In genomic region chr5:41627224-41628144, GRCm38 (mm10) we compare ENCODE assay signal across 16 mouse cellular contexts.
DNase-seq lines count a peak whose midpoint lies in the region; ATAC-seq and TF ChIP-seq lines count a peak whose summit lies in the region.
"Had no signal": no experiment of that assay in that cellular context is flagged by ENCODE, and none has a peak within 500 bp of the region (broad histone marks: within the 10 kb centered on the region; RNA-seq: fewer than 3 reads in every experiment).

No protein-coding gene starts in this region.

- ATAC-seq in kidney, embryonic 15.5 days (replicated peaks; ENCODE audit: low FRiP score): 0 out of 2 replicates have a peak, but pooled peaks have one; percentile 33
- ATAC-seq in kidney, embryonic 14.5 days (ENCODE audit: low FRiP score, low TSS enrichment): no peak; the same call in 1 of the 2 replicates
- peak; percentile 97 for ATAC-seq in megakaryocyte progenitor cell, adult 5-6 weeks (replicated peaks; ENCODE audit: poor library complexity)
- no peak for ATAC-seq in erythroblast, adult 5-6 weeks (replicated peaks; ENCODE audit: low FRiP score, poor library complexity, severe bottlenecking)
- ATAC-seq: forebrain, embryonic 14.5 days had no signal

- no peak for TF ChIP-seq POLR2A in bone marrow macrophage, adult 2 months (IDR thresholded peaks at IDR 0.05; ENCODE audit: borderline replicate concordance, low read depth, low read length)

- H3K27ac ChIP-seq in kidney, embryonic 15.5 days: no peak overlapping the region
- H3K27ac ChIP-seq in kidney, embryonic 14.5 days (ENCODE audit: low read depth, low read length): no peak overlapping the region
- 0 out of 2 replicates have a peak overlapping the region, but pooled peaks have one; percentile 9 for H3K27ac ChIP-seq in bone marrow macrophage, adult 2 months (ENCODE audit: insufficient read depth, low read depth, low read length)
- H3K27ac ChIP-seq: hindbrain, embryonic 10.5 days; midbrain, embryonic 12.5 days had no signal

- no peak overlapping the region for H3K9ac ChIP-seq in kidney, embryonic 15.5 days
- H3K9ac ChIP-seq in kidney, embryonic 14.5 days (ENCODE audit: low read depth, low read length): no peak overlapping the region
- H3K9ac ChIP-seq: midbrain, embryonic 12.5 days had no signal

- TF ChIP-seq CTCF in bone marrow macrophage, adult 2 months (IDR thresholded peaks at IDR 0.05; ENCODE audit: low read depth, low read length): no peak

- H3K4me3 ChIP-seq in kidney, embryonic 15.5 days (replicated peaks): no peak overlapping the region
- no peak overlapping the region for H3K4me3 ChIP-seq in kidney, embryonic 14.5 days (ENCODE audit: low read length)
- no peak overlapping the region for H3K4me3 ChIP-seq in bone marrow macrophage, adult 2 months (ENCODE audit: insufficient read depth, low read length)
- H3K4me3 ChIP-seq: hindbrain, embryonic 10.5 days; midbrain, embryonic 12.5 days had no signal

- no peaks in the 10 kb centered on the region for H3K4me1 ChIP-seq in kidney, embryonic 15.5 days
- H3K4me1 ChIP-seq in kidney, embryonic 14.5 days (ENCODE audit: control insufficient read depth, insufficient read depth, low read length): no peaks in the 10 kb centered on the region
- H3K4me1 ChIP-seq in bone marrow macrophage, adult 2 months (ENCODE audit: control insufficient read depth, insufficient read depth, low read length): peaks cover 10% of the 10 kb centered on the region; the same call in 1 of the 2 replicates
- H3K4me1 ChIP-seq: hindbrain, embryonic 10.5 days; midbrain, embryonic 12.5 days had no signal

- H3K27me3 ChIP-seq in kidney, embryonic 15.5 days: no peaks in the 10 kb centered on the region
- H3K27me3 ChIP-seq in kidney, embryonic 14.5 days (ENCODE audit: control insufficient read depth, insufficient read depth, low read length): no peaks in the 10 kb centered on the region
- H3K27me3 ChIP-seq: midbrain, embryonic 12.5 days had no signal

- no peaks in the 10 kb centered on the region for H3K9me3 ChIP-seq in kidney, embryonic 15.5 days (replicated peaks)
- H3K9me3 ChIP-seq in kidney, embryonic 14.5 days (ENCODE audit: control insufficient read depth, low read length): no peaks in the 10 kb centered on the region
- H3K9me3 ChIP-seq: hindbrain, embryonic 10.5 days; midbrain, embryonic 12.5 days had no signal

- DNase-seq in 416B (ENCODE audit: low read depth): peak; percentile 79
- no peak for DNase-seq in cerebellum, postnatal 14 days
- DNase-seq: adrenal gland, postnatal 14 days; cerebellum, adult 9-10 months; embryo, embryonic 11 days; retina, postnatal 1 day; right cerebral cortex, postnatal 4 days; thymus, postnatal 36 days had no signal

- H3K4me2 ChIP-seq in kidney, embryonic 15.5 days: no peak overlapping the region
- H3K4me2 ChIP-seq in kidney, embryonic 14.5 days (replicated peaks; ENCODE audit: low read depth, low read length): no peak overlapping the region
- H3K4me2 ChIP-seq: midbrain, embryonic 12.5 days had no signal

- 73% methylated on average over 7 of the region's 7 CpGs for WGBS in kidney, embryonic 15.5 days
- WGBS in kidney, embryonic 14.5 days: 79% methylated on average over 7 of the region's 7 CpGs

- H3K36me3 ChIP-seq in kidney, embryonic 15.5 days: no peaks in the 10 kb centered on the region
- H3K36me3 ChIP-seq in kidney, embryonic 14.5 days (ENCODE audit: control insufficient read depth, insufficient read depth, low read length): no peaks in the 10 kb centered on the region
- H3K36me3 ChIP-seq: hindbrain, embryonic 10.5 days had no signal

Comparison
In these comparisons a context has a peak if more than half of its experiments do, and no peak if none do; other contexts are left out.
1. ATAC-seq: peak in kidney, embryonic 15.5 days (single experiment) and megakaryocyte progenitor cell, adult 5-6 weeks (single experiment); none in kidney, embryonic 14.5 days (single experiment) and erythroblast, adult 5-6 weeks (single experiment).